Mouse (Mus musculus): ENCODE data around the gene Dhrs9. TPM values are rescaled to one million over a fixed set of nuclear protein-coding genes. Genes with fewer than 3 reads are reported as not detected.

Gene Dhrs9
- polyA plus RNA-seq, 1 experiment from 2014 or later: 0.05 TPM

- H3K9ac ChIP-seq (ENCODE audit: low read depth, low read length): no peak overlapping the region
- no peak overlapping the region for H3K27ac ChIP-seq (ENCODE audit: low read depth, low read length)
- H3K4me1 ChIP-seq (replicated peaks; ENCODE audit: control insufficient read depth, insufficient read depth, low read length): no peaks in the 10 kb centered on the region
- DNase-seq (ENCODE audit: low spot score): no peak
- 78% methylated on average over 7 of the region's 7 CpGs for WGBS
- H3K4me3 ChIP-seq (ENCODE audit: low read depth, low read length): no peak overlapping the region
- no peaks in the 10 kb centered on the region for H3K9me3 ChIP-seq (ENCODE audit: control insufficient read depth, low read length)
- no peaks in the 10 kb centered on the region for H3K27me3 ChIP-seq (replicated peaks; ENCODE audit: control insufficient read depth, insufficient read depth, low read length)
- no peak for ATAC-seq (replicated peaks; ENCODE audit: low FRiP score)
- no peak overlapping the region for H3K4me2 ChIP-seq
- H3K36me3 ChIP-seq (ENCODE audit: control insufficient read depth, insufficient read depth, low read length): no peaks in the 10 kb centered on the region
Observed at GRCm38 (mm10) chr2:69402309-69402708, 22.1 kb downstream of the Dhrs9 start.

GRCm38 (mm10) chr2:69405692-69406091, 25.4 kb downstream of the Dhrs9 start:
- H3K27ac ChIP-seq (ENCODE audit: low read depth, low read length): peak overlapping the region; percentile 4; the same call in 1 of the 2 replicates
- no peak overlapping the region for H3K9ac ChIP-seq (ENCODE audit: low read depth, low read length)
- ATAC-seq (replicated peaks; ENCODE audit: low FRiP score): no peak
- no peak overlapping the region for H3K4me3 ChIP-seq (ENCODE audit: low read depth, low read length)
- H3K9me3 ChIP-seq (ENCODE audit: control insufficient read depth, low read length): no peaks in the 10 kb centered on the region
- no peaks in the 10 kb centered on the region for H3K36me3 ChIP-seq (ENCODE audit: control insufficient read depth, insufficient read depth, low read length)
- 76% methylated on average over 5 of the region's 5 CpGs for WGBS
- DNase-seq (ENCODE audit: low spot score): no peak
- no peaks in the 10 kb centered on the region for H3K27me3 ChIP-seq (replicated peaks; ENCODE audit: control insufficient read depth, insufficient read depth, low read length)
- no peak overlapping the region for H3K4me2 ChIP-seq
- H3K4me1 ChIP-seq (replicated peaks; ENCODE audit: control insufficient read depth, insufficient read depth, low read length): no peaks in the 10 kb centered on the region

DNA sequence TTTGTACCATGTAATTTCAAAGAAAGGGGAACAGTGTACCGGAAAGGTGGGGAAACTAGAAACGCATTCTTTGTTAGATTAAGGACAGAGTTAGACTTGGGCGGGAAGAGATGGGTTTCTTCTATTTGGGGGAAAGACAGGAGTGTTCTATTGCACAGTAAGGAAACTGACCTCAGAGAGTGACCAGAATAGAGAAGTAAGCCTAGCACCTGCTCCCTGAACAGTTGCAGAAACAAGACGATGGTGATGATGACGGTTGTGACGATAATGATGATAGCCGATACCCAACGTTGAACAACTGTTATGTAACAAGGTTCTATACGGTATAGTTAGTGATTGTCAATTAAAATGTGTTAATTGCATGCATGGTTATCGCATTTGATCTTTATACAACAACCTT, 34.3 kb downstream of the Dhrs9 start:
- no peaks in the 10 kb centered on the region for H3K9me3 ChIP-seq (ENCODE audit: control insufficient read depth, low read length)
- ATAC-seq (replicated peaks; ENCODE audit: low FRiP score) (no peak), DNase-seq (ENCODE audit: low spot score) (no peak)
- no peaks in the 10 kb centered on the region for H3K4me1 ChIP-seq (replicated peaks; ENCODE audit: control insufficient read depth, insufficient read depth, low read length)
- no peak overlapping the region for H3K4me3 ChIP-seq (ENCODE audit: low read depth, low read length)
- H3K4me2 ChIP-seq: no peak overlapping the region
- no peaks in the 10 kb centered on the region for H3K27me3 ChIP-seq (replicated peaks; ENCODE audit: control insufficient read depth, insufficient read depth, low read length)
- H3K36me3 ChIP-seq (ENCODE audit: control insufficient read depth, insufficient read depth, low read length): no peaks in the 10 kb centered on the region
- H3K9ac ChIP-seq (ENCODE audit: low read depth, low read length): no peak overlapping the region
- no peak overlapping the region for H3K27ac ChIP-seq (ENCODE audit: low read depth, low read length)
- WGBS: 79% methylated on average over 10 of the region's 10 CpGs

- DNase-seq (ENCODE audit: low spot score): no peak
Observed at GRCm38 (mm10) chr2:69415070-69415469, 34.8 kb downstream of the Dhrs9 start.

DNA sequence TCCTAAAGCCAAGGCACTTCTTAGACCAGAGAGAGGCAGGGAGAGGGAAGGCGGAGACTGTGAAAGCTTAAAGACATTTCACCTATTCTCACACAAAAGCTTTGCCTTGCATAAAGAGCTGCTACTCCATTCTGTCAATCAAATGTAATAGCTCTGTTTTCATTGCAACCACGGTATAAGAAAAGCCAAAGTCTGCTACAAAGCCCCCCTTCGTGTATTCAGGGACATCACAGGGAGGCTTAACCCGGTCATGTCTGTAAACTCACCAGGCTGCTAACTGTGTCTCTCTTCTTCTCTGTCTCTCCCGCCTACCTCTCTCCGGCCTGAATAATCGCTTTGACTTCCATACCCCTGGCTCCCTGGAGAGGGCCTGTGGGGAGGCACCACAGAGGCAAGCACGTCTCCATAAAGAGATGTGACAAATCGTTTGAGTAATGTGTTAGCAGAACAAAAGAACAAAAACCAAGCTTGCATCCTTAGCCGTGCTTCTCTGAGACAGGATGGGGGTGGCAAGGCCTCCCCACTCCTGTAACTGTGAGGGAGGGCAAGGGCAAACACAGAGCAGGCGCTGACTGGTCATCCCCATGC, 38.1 kb downstream of the Dhrs9 start:
- DNase-seq (ENCODE audit: low spot score): no peak
- no peaks in the 10 kb centered on the region for H3K36me3 ChIP-seq (ENCODE audit: control insufficient read depth, insufficient read depth, low read length)
- no peaks in the 10 kb centered on the region for H3K4me1 ChIP-seq (replicated peaks; ENCODE audit: control insufficient read depth, insufficient read depth, low read length)
- WGBS: 29% methylated on average over 11 of the region's 11 CpGs
- no peak overlapping the region for H3K27ac ChIP-seq (ENCODE audit: low read depth, low read length)
- no peak overlapping the region for H3K4me3 ChIP-seq (ENCODE audit: low read depth, low read length)
- ATAC-seq (replicated peaks; ENCODE audit: low FRiP score): no peak
- H3K27me3 ChIP-seq (replicated peaks; ENCODE audit: control insufficient read depth, insufficient read depth, low read length): no peaks in the 10 kb centered on the region
- H3K9me3 ChIP-seq (ENCODE audit: control insufficient read depth, low read length): no peaks in the 10 kb centered on the region
- no peak overlapping the region for H3K4me2 ChIP-seq
- no peak overlapping the region for H3K9ac ChIP-seq (ENCODE audit: low read depth, low read length)

More at GRCm38 (mm10) chr2:69415070-69415469, 34.8 kb downstream of the Dhrs9 start:
- no peak overlapping the region for H3K9ac ChIP-seq (ENCODE audit: low read depth, low read length)
- no peaks in the 10 kb centered on the region for H3K4me1 ChIP-seq (replicated peaks; ENCODE audit: control insufficient read depth, insufficient read depth, low read length)
- no peaks in the 10 kb centered on the region for H3K27me3 ChIP-seq (replicated peaks; ENCODE audit: control insufficient read depth, insufficient read depth, low read length)
- H3K36me3 ChIP-seq (ENCODE audit: control insufficient read depth, insufficient read depth, low read length): no peaks in the 10 kb centered on the region
- no peak for ATAC-seq (replicated peaks; ENCODE audit: low FRiP score)
- WGBS: 46% methylated on average over 6 of the region's 6 CpGs
- no peak overlapping the region for H3K27ac ChIP-seq (ENCODE audit: low read depth, low read length)
- no peaks in the 10 kb centered on the region for H3K9me3 ChIP-seq (ENCODE audit: control insufficient read depth, low read length)
- H3K4me2 ChIP-seq: no peak overlapping the region
- H3K4me3 ChIP-seq (ENCODE audit: low read depth, low read length): no peak overlapping the region

- H3K27me3 ChIP-seq (replicated peaks; ENCODE audit: control insufficient read depth, insufficient read depth, low read length): no peaks in the 10 kb centered on the region
- no peak overlapping the region for H3K4me2 ChIP-seq
- H3K9ac ChIP-seq (ENCODE audit: low read depth, low read length): no peak overlapping the region
- ATAC-seq (replicated peaks; ENCODE audit: low FRiP score) (no peak), DNase-seq (ENCODE audit: low spot score) (no peak)
- WGBS: 56% methylated on average over 5 of the region's 5 CpGs
- H3K9me3 ChIP-seq (ENCODE audit: control insufficient read depth, low read length): no peaks in the 10 kb centered on the region
- H3K4me3 ChIP-seq (ENCODE audit: low read depth, low read length): no peak overlapping the region
- H3K4me1 ChIP-seq (replicated peaks; ENCODE audit: control insufficient read depth, insufficient read depth, low read length): no peaks in the 10 kb centered on the region
- H3K27ac ChIP-seq (ENCODE audit: low read depth, low read length): no peak overlapping the region
- H3K36me3 ChIP-seq (ENCODE audit: control insufficient read depth, insufficient read depth, low read length): no peaks in the 10 kb centered on the region
Observed at GRCm38 (mm10) chr2:69424829-69425228, 44.6 kb downstream of the Dhrs9 start.

DNA sequence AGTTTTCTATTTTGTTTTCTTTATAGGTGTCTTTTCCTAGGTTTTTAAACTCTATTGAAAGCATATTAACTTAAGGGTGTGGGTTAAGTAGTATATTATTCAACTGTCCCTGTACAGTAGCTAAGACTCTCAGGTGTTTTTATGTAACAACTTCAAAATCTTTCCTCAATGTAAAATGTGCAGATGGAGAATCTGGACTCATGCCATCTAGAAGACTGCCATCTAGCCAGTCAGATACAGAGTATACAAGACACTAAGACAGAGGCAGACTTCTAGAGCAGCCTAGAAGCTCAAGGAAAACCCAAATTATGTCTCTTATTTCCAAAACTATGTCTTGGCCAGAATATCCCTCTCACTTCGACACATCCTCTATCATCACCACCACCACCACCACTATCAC, 45.8 kb downstream of the Dhrs9 start:
- H3K4me1 ChIP-seq (replicated peaks; ENCODE audit: control insufficient read depth, insufficient read depth, low read length): no peaks in the 10 kb centered on the region
- no peak overlapping the region for H3K4me2 ChIP-seq
- no peak overlapping the region for H3K4me3 ChIP-seq (ENCODE audit: low read depth, low read length)
- ATAC-seq (replicated peaks; ENCODE audit: low FRiP score) (no peak), DNase-seq (ENCODE audit: low spot score) (no peak)
- no peaks in the 10 kb centered on the region for H3K9me3 ChIP-seq (ENCODE audit: control insufficient read depth, low read length)
- no peaks in the 10 kb centered on the region for H3K36me3 ChIP-seq (ENCODE audit: control insufficient read depth, insufficient read depth, low read length)
- H3K9ac ChIP-seq (ENCODE audit: low read depth, low read length): no peak overlapping the region
- no peaks in the 10 kb centered on the region for H3K27me3 ChIP-seq (replicated peaks; ENCODE audit: control insufficient read depth, insufficient read depth, low read length)
- 80% methylated on average over 1 of the region's 1 CpGs for WGBS
- no peak overlapping the region for H3K27ac ChIP-seq (ENCODE audit: low read depth, low read length)

DNA sequence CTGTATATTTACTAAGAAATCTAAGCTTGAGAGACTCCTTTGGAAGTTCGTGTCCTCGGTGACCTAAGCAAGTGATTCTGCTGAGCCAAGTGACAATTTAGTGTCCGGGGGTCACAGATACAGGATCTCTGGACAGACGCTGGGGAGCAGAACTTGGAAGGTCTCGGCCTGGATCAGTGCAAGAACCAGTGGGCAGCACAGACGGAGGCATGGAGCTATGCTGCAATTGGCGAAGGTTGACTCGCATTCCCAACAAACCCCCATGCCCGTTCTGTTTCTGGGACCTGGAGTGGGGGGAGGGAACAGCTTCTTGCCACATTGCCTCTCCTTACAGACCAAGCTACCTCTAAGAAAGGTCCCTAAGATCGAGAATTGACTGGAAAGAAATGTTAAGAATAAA, 46.9 kb downstream of the Dhrs9 start:
- H3K4me3 ChIP-seq (ENCODE audit: low read depth, low read length): no peak overlapping the region
- no peak overlapping the region for H3K9ac ChIP-seq (ENCODE audit: low read depth, low read length)
- H3K4me1 ChIP-seq (replicated peaks; ENCODE audit: control insufficient read depth, insufficient read depth, low read length): no peaks in the 10 kb centered on the region
- no peaks in the 10 kb centered on the region for H3K36me3 ChIP-seq (ENCODE audit: control insufficient read depth, insufficient read depth, low read length)
- 80% methylated on average over 10 of the region's 10 CpGs for WGBS
- DNase-seq (ENCODE audit: low spot score) (no peak), ATAC-seq (replicated peaks; ENCODE audit: low FRiP score) (no peak)
- H3K27ac ChIP-seq (ENCODE audit: low read depth, low read length): no peak overlapping the region
- no peaks in the 10 kb centered on the region for H3K9me3 ChIP-seq (ENCODE audit: control insufficient read depth, low read length)
- no peaks in the 10 kb centered on the region for H3K27me3 ChIP-seq (replicated peaks; ENCODE audit: control insufficient read depth, insufficient read depth, low read length)
- no peak overlapping the region for H3K4me2 ChIP-seq

- ATAC-seq (replicated peaks; ENCODE audit: low FRiP score) (no peak), DNase-seq (ENCODE audit: low spot score) (no peak)
- Histone ChIP-seq H3K4me1 (replicated peaks; ENCODE audit: control insufficient read depth, insufficient read depth, low read length) (no peaks in the 10 kb centered on the region), H3K9me3 (ENCODE audit: control insufficient read depth, low read length) (no peaks in the 10 kb centered on the region), H3K27ac (ENCODE audit: low read depth, low read length) (no peak overlapping the region), H3K9ac (ENCODE audit: low read depth, low read length) (no peak overlapping the region), H3K4me3 (ENCODE audit: low read depth, low read length) (no peak overlapping the region), H3K27me3 (replicated peaks; ENCODE audit: control insufficient read depth, insufficient read depth, low read length) (no peaks in the 10 kb centered on the region), H3K4me2 (no peak overlapping the region), H3K36me3 (ENCODE audit: control insufficient read depth, insufficient read depth, low read length) (no peaks in the 10 kb centered on the region)
- 38% methylated on average over 3 of the region's 3 CpGs for WGBS
Observed at GRCm38 (mm10) chr2:69428116-69428515, 47.9 kb downstream of the Dhrs9 start.

Data from liver, embryonic 11.5 days (tissue).